Mouse (Mus musculus): ENCODE data around the gene Gm49318. TPM values are rescaled to one million over a fixed set of nuclear protein-coding genes. Genes with fewer than 3 reads are reported as not detected.
A peak's percentile ranks its signal among the peaks of the same experiment; 100 is the strongest.

Gene Gm49318
- polyA plus RNA-seq, 1 experiment from 2014 or later, result not detected

DNA sequence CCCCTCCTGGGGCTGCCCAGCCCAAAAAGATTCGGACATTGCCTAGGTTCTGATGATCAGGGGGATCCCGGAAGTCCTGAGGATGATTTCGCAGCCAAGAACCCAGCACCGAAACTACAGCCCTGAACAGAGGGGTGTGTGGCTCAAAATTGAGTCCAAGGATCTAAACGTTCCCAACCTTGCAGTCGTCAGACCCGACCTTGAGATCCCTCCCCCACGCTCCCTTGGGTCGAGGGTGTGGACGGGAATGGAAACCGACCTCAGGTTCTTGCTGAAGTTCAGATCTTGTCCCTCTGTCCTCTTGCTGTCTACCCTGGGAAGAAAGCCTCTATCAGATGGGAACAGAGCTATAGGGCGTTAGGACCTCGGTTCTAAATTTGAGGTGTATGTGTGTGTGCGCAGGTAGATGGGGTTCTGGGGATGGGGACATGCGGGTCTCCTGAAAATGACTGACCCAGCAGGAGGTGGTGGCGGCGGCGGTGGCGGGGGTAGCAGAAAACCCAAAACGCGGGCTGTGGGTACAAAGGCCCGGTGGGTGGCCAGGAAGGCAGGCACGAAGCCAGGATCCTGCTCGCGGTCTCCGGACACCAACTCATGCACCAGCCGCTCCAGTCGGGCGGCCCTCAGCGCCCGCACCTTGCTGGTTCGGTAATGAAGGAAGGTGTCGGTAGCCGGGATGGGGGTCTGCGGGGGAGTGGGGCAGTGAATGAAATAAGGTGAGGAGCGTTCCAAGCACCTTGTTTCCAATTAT lies 83.3 kb downstream of the Gm49318 start:
- H3K4me1 ChIP-seq, result peaks cover 32% of the 10 kb centered on the region
- 9% methylated on average over 36 of the region's 36 CpGs for WGBS
- no peaks in the 10 kb centered on the region for H3K9me3 ChIP-seq (replicated peaks)
- H3K27ac ChIP-seq, result 0 out of 2 replicates have a peak overlapping the region, but pooled peaks have one; percentile 18
- H3K4me3 ChIP-seq (replicated peaks), result peak overlapping the region; percentile 61
- no peak overlapping the region; the same call in 1 of the 2 replicates for H3K9ac ChIP-seq
- H3K36me3 ChIP-seq, result no peaks in the 10 kb centered on the region
- H3K27me3 ChIP-seq, result peaks cover 64% of the 10 kb centered on the region
- no peak for ATAC-seq (replicated peaks; ENCODE audit: low FRiP score)
- H3K4me2 ChIP-seq, result peak overlapping the region; percentile 92

Small RNA genes lying within 50 kb of the gene (microRNA-seq; reads per million reads assigned to microRNA genes)
- not detected for gene Mir7084

Other genes with a start within 250 kb of the Gm49318 start
- gene Angptl8, start 235.7 kb downstream of the Gm49318 start, polyA plus RNA-seq (2015; fragmentation: Nextera tagmentation; extraction: Ambion mirVana), result 4.3 and 4.9 TPM in 2 replicates
- gene Dock6, start 218.6 kb downstream of the Gm49318 start, polyA plus RNA-seq (2015; fragmentation: Nextera tagmentation; extraction: Ambion mirVana), result 36.8 and 46.3 TPM in 2 replicates
- 11.0 and 11.3 TPM in 2 replicates for gene Rab3d, start 153.1 kb downstream of the Gm49318 start, polyA plus RNA-seq (2015; fragmentation: Nextera tagmentation; extraction: Ambion mirVana)
- 5.5 and 5.9 TPM in 2 replicates for gene Ccdc159, start 143.8 kb downstream of the Gm49318 start, polyA plus RNA-seq (2015; fragmentation: Nextera tagmentation; extraction: Ambion mirVana)
- gene Tmem205, start 143.7 kb downstream of the Gm49318 start, polyA plus RNA-seq (2015; fragmentation: Nextera tagmentation; extraction: Ambion mirVana), result 59.2 and 61.0 TPM in 2 replicates
- 7.9 and 11.3 TPM in 2 replicates for gene Plppr2, start 134.2 kb downstream of the Gm49318 start, polyA plus RNA-seq (2015; fragmentation: Nextera tagmentation; extraction: Ambion mirVana)
- 7.9 and 12.6 TPM in 2 replicates for gene Swsap1, start 115.5 kb downstream of the Gm49318 start, polyA plus RNA-seq (2015; fragmentation: Nextera tagmentation; extraction: Ambion mirVana)
- 12.1 and 15.2 TPM in 2 replicates for gene Epor, start 107.8 kb downstream of the Gm49318 start, polyA plus RNA-seq (2015; fragmentation: Nextera tagmentation; extraction: Ambion mirVana)
- gene Rgl3, start 81.8 kb downstream of the Gm49318 start, polyA plus RNA-seq (2015; fragmentation: Nextera tagmentation; extraction: Ambion mirVana), result 23.7 and 24.5 TPM in 2 replicates
- gene Ccdc151, start 68.6 kb downstream of the Gm49318 start, polyA plus RNA-seq (2015; fragmentation: Nextera tagmentation; extraction: Ambion mirVana), result 1.6 TPM in 2 replicates
- gene Prkcsh, start 68.5 kb downstream of the Gm49318 start, polyA plus RNA-seq (2015; fragmentation: Nextera tagmentation; extraction: Ambion mirVana), result 137 and 140 TPM in 2 replicates
- 0.53 and 1.1 TPM in 2 replicates for gene Elavl3, start 19.2 kb downstream of the Gm49318 start, polyA plus RNA-seq (2015; fragmentation: Nextera tagmentation; extraction: Ambion mirVana)
- gene Zfp653, start 117 bp upstream of the Gm49318 start, polyA plus RNA-seq (2015; fragmentation: Nextera tagmentation; extraction: Ambion mirVana), result 11.7 and 14.0 TPM in 2 replicates
- gene Ecsit, start 14.2 kb upstream of the Gm49318 start, polyA plus RNA-seq (2015; fragmentation: Nextera tagmentation; extraction: Ambion mirVana), result 43.1 and 49.4 TPM in 2 replicates
- 11.1 and 40.8 TPM in 2 replicates for gene Cnn1, start 28.0 kb upstream of the Gm49318 start, polyA plus RNA-seq (2015; fragmentation: Nextera tagmentation; extraction: Ambion mirVana)
- 193 and 194 TPM in 2 replicates for gene Elof1, start 45.9 kb upstream of the Gm49318 start, polyA plus RNA-seq (2015; fragmentation: Nextera tagmentation; extraction: Ambion mirVana)
- gene Acp5, start 64.5 kb upstream of the Gm49318 start, polyA plus RNA-seq (2015; fragmentation: Nextera tagmentation; extraction: Ambion mirVana), result 7.3 and 23.2 TPM in 2 replicates
- gene Pigyl, start 85.6 kb upstream of the Gm49318 start, polyA plus RNA-seq (2015; fragmentation: Nextera tagmentation; extraction: Ambion mirVana), result 70.0 and 73.1 TPM in 2 replicates
- 0.31 and 0.55 TPM in 2 replicates for gene Zfp872, start 116.8 kb upstream of the Gm49318 start, polyA plus RNA-seq (2015; fragmentation: Nextera tagmentation; extraction: Ambion mirVana)
- 20.7 and 20.9 TPM in 2 replicates for gene Zfp809, start 154.5 kb upstream of the Gm49318 start, polyA plus RNA-seq (2015; fragmentation: Nextera tagmentation; extraction: Ambion mirVana)
- 4.9 and 5.0 TPM in 2 replicates for gene Zfp599, start 188.6 kb upstream of the Gm49318 start, polyA plus RNA-seq (2015; fragmentation: Nextera tagmentation; extraction: Ambion mirVana)
- gene Zfp810, start 236.4 kb upstream of the Gm49318 start, polyA plus RNA-seq (2015; fragmentation: Nextera tagmentation; extraction: Ambion mirVana), result 23.2 and 24.5 TPM in 2 replicates

Measured in kidney, embryonic 15.5 days (tissue).